Mouse (Mus musculus) embryonic facial prominence, embryonic 14.5 days (tissue): Measurements from ENCODE around the gene Nlrc5. TPM values are rescaled to one million over a fixed set of nuclear protein-coding genes. Genes with fewer than 3 reads are reported as not detected.

ENCODE experiments used
- ATAC-seq: fragments of 200-750 bp; cut with Nextera tagmentation; 2 replicates; pipeline ENCODE4 v1.8.0; 2017; ENCODE audit warnings: low read depth, moderate number of reproducible peaks, moderate TSS enrichment
- DNase-seq: peaks from one replicate; pipeline ENCODE4 v3.0.0-alpha.2; 2015; ENCODE audit warnings: low spot score
- H3K27ac ChIP-seq: fragments of 300-500 bp; sonication (generic); replicated peaks from 2 replicates; pipeline ENCODE4 v1.5.1; 2014; ENCODE audit warnings: low read depth, mild to moderate bottlenecking, low read length, moderate library complexity
- H3K27me3 ChIP-seq: fragments of 300-500 bp; sonication (generic); replicated peaks from 2 replicates; pipeline ENCODE4 v1.6.1; 2014; ENCODE audit warnings: low read length; ENCODE audit not compliant: control insufficient read depth, insufficient read depth
- H3K36me3 ChIP-seq: fragments of 300-500 bp; sonication (generic); 2 replicates; pipeline ENCODE4 v1.6.1; 2014; ENCODE audit warnings: low read length, mixed read lengths; ENCODE audit not compliant: control insufficient read depth, insufficient read depth
- H3K4me1 ChIP-seq: fragments of 300-500 bp; sonication (generic); 2 replicates; pipeline ENCODE4 v1.6.1; 2014; ENCODE audit warnings: antibody characterized with exemption, low read length; ENCODE audit not compliant: control insufficient read depth, insufficient read depth
- H3K4me2 ChIP-seq: fragments of 300-500 bp; sonication (generic); 2 replicates; pipeline ENCODE4 v1.6.1; 2014; ENCODE audit warnings: low read depth, mild to moderate bottlenecking, low read length, moderate library complexity, mixed read lengths
- H3K4me3 ChIP-seq: fragments of 300-500 bp; sonication (generic); 2 replicates; pipeline ENCODE4 v1.5.1; 2014; ENCODE audit warnings: low read depth, mild to moderate bottlenecking, low read length
- H3K9ac ChIP-seq: fragments of 300-500 bp; sonication (generic); 2 replicates; pipeline ENCODE4 v1.6.1; 2014; ENCODE audit warnings: low read depth, mild to moderate bottlenecking, low read length, moderate library complexity, mixed read lengths
- H3K9me3 ChIP-seq: fragments of 300-500 bp; sonication (generic); 2 replicates; pipeline ENCODE4 v1.6.1; 2016; ENCODE audit warnings: low read length; ENCODE audit not compliant: control insufficient read depth
- WGBS: fragments of 180-500 bp; shearing (Covaris S2); extraction: QIAGEN DNeasy Blood & Tissue Kit; methylation state at CpG from one replicate; pipeline ENCODE4 v1.1.7; 2014; 5-methylcytosine and 5-hydroxymethylcytosine counted together
- polyA plus RNA-seq: library from polyadenylated mRNA; unstranded; fragments of >200 nt; fragmentation: Nextera tagmentation; extraction: Ambion mirVana; gene quantifications from 2 replicates; pipeline ENCODE4 v1.2.1, GENCODE M21; 2014

Gene Nlrc5
- polyA plus RNA-seq, 1 experiment from 2014 or later: 0.39 TPM

GRCm38 (mm10) chr8:94518331-94518730, 84.2 kb downstream of the Nlrc5 start:
- Histone ChIP-seq H3K36me3 (no peaks in the 10 kb centered on the region), H3K9me3 (no peaks in the 10 kb centered on the region), H3K27me3 (no peaks in the 10 kb centered on the region), H3K9ac (no peak overlapping the region), H3K4me3 (no peak overlapping the region), H3K27ac (no peak overlapping the region), H3K4me1 (no peaks in the 10 kb centered on the region), H3K4me2 (no peak overlapping the region)
- 69% methylated on average over 10 of the region's 10 CpGs for WGBS
- DNase-seq: peak; percentile 17
- 0 out of 2 replicates have a peak, but pooled peaks have one; percentile 33 for ATAC-seq

- no peaks in the 10 kb centered on the region for H3K27me3 ChIP-seq
- DNase-seq: no peak
- H3K4me3 ChIP-seq: no peak overlapping the region
- no peaks in the 10 kb centered on the region for H3K4me1 ChIP-seq
- H3K9ac ChIP-seq: no peak overlapping the region
- H3K36me3 ChIP-seq: no peaks in the 10 kb centered on the region
- H3K27ac ChIP-seq: no peak overlapping the region
- H3K9me3 ChIP-seq: no peaks in the 10 kb centered on the region
- ATAC-seq: no peak
- WGBS: 89% methylated on average over 5 of the region's 5 CpGs
- no peak overlapping the region for H3K4me2 ChIP-seq
These were observed 84.9 kb downstream of the Nlrc5 start for GRCm38 (mm10) chr8:94519021-94519420.

GRCm38 (mm10) chr8:94521481-94521880, 87.3 kb downstream of the Nlrc5 start:
- H3K9ac ChIP-seq: no peak overlapping the region
- 52% methylated on average over 3 of the region's 4 CpGs for WGBS
- no peak overlapping the region for H3K27ac ChIP-seq
- DNase-seq (no peak), ATAC-seq (no peak)
- H3K4me1 ChIP-seq: no peaks in the 10 kb centered on the region
- no peak overlapping the region for H3K4me2 ChIP-seq
- no peaks in the 10 kb centered on the region for H3K27me3 ChIP-seq
- no peak overlapping the region for H3K4me3 ChIP-seq
- H3K9me3 ChIP-seq: no peaks in the 10 kb centered on the region
- no peaks in the 10 kb centered on the region for H3K36me3 ChIP-seq

- Histone ChIP-seq H3K4me3 (no peak overlapping the region), H3K27ac (no peak overlapping the region), H3K36me3 (no peaks in the 10 kb centered on the region), H3K9ac (no peak overlapping the region), H3K27me3 (no peaks in the 10 kb centered on the region), H3K4me2 (no peak overlapping the region), H3K4me1 (no peaks in the 10 kb centered on the region), H3K9me3 (no peaks in the 10 kb centered on the region)
- no peak for ATAC-seq
- 69% methylated on average over 3 of the region's 3 CpGs for WGBS
- no peak for DNase-seq
These were observed 88.3 kb downstream of the Nlrc5 start for GRCm38 (mm10) chr8:94522482-94522881.

GRCm38 (mm10) chr8:94524554-94524953, 90.4 kb downstream of the Nlrc5 start:
- Histone ChIP-seq H3K4me2 (no peak overlapping the region), H3K9me3 (no peaks in the 10 kb centered on the region), H3K9ac (no peak overlapping the region), H3K27me3 (no peaks in the 10 kb centered on the region), H3K36me3 (no peaks in the 10 kb centered on the region), H3K4me3 (no peak overlapping the region), H3K4me1 (no peaks in the 10 kb centered on the region), H3K27ac (no peak overlapping the region)
- ATAC-seq (no peak), DNase-seq (no peak)
- WGBS: 79% methylated on average over 9 of the region's 9 CpGs

GRCm38 (mm10) chr8:94527178-94527577, 93.0 kb downstream of the Nlrc5 start:
- no peak overlapping the region for H3K4me2 ChIP-seq
- H3K36me3 ChIP-seq: no peaks in the 10 kb centered on the region
- no peak overlapping the region for H3K9ac ChIP-seq
- DNase-seq (no peak), ATAC-seq (no peak)
- 83% methylated on average over 7 of the region's 7 CpGs for WGBS
- H3K9me3 ChIP-seq: no peaks in the 10 kb centered on the region
- H3K4me1 ChIP-seq: no peaks in the 10 kb centered on the region
- no peak overlapping the region for H3K4me3 ChIP-seq
- peaks cover 12% of the 10 kb centered on the region; the same call in 1 of the 2 replicates for H3K27me3 ChIP-seq
- H3K27ac ChIP-seq: no peak overlapping the region

- Histone ChIP-seq H3K9ac (no peak overlapping the region), H3K4me2 (no peak overlapping the region), H3K27ac (no peak overlapping the region), H3K36me3 (no peaks in the 10 kb centered on the region), H3K4me3 (no peak overlapping the region), H3K4me1 (no peaks in the 10 kb centered on the region), H3K9me3 (no peaks in the 10 kb centered on the region), H3K27me3 (peaks cover 16% of the 10 kb centered on the region)
- DNase-seq (peak; percentile 49), ATAC-seq (no peak)
- 48% methylated on average over 4 of the region's 4 CpGs for WGBS
These were observed 94.1 kb downstream of the Nlrc5 start for GRCm38 (mm10) chr8:94528245-94528644.

GRCm38 (mm10) chr8:94529875-94530274, 95.7 kb downstream of the Nlrc5 start:
- Histone ChIP-seq H3K9ac (no peak overlapping the region), H3K27me3 (peaks cover 30% of the 10 kb centered on the region), H3K36me3 (no peaks in the 10 kb centered on the region), H3K4me1 (0 out of 2 replicates have a peak, but pooled peaks cover under 1% of the 10 kb centered on the region), H3K27ac (no peak overlapping the region), H3K4me2 (no peak overlapping the region), H3K9me3 (no peaks in the 10 kb centered on the region), H3K4me3 (no peak overlapping the region)
- no peak for DNase-seq
- WGBS: 66% methylated on average over 4 of the region's 4 CpGs
- no peak for ATAC-seq

- no peak overlapping the region for H3K9ac ChIP-seq
- 88% methylated on average over 4 of the region's 4 CpGs for WGBS
- DNase-seq: no peak
- ATAC-seq: no peak
- no peaks in the 10 kb centered on the region for H3K36me3 ChIP-seq
- H3K27ac ChIP-seq: no peak overlapping the region
- no peaks in the 10 kb centered on the region for H3K9me3 ChIP-seq
- no peak overlapping the region for H3K4me2 ChIP-seq
- peaks cover 36% of the 10 kb centered on the region for H3K27me3 ChIP-seq
- 0 out of 2 replicates have a peak, but pooled peaks cover 3% of the 10 kb centered on the region for H3K4me1 ChIP-seq
- no peak overlapping the region for H3K4me3 ChIP-seq
These were observed 96.5 kb downstream of the Nlrc5 start for GRCm38 (mm10) chr8:94530643-94531042.
